Mouse (Mus musculus) liver, embryonic 16.5 days (tissue): Measurements from ENCODE around the gene Ankrd52. TPM values are rescaled to one million over a fixed set of nuclear protein-coding genes. Genes with fewer than 3 reads are reported as not detected.

Source experiments
- ATAC-seq: fragments of 200-750 bp; cut with Nextera tagmentation; 2 replicates; pipeline ENCODE4 v1.8.0; 2017; ENCODE audit warnings: low read depth, mild to moderate bottlenecking, moderate number of reproducible peaks, moderate library complexity
- H3K27ac ChIP-seq: fragments of 300-500 bp; sonication (generic); 2 replicates; pipeline ENCODE4 v1.5.1; 2014; ENCODE audit warnings: mild to moderate bottlenecking, low read length
- H3K27me3 ChIP-seq: fragments of 300-500 bp; sonication (generic); 2 replicates; pipeline ENCODE4 v1.6.1; 2014; ENCODE audit warnings: low read depth, low read length, mixed read lengths; ENCODE audit not compliant: control insufficient read depth, insufficient read depth
- H3K36me3 ChIP-seq: fragments of 300-500 bp; sonication (generic); 2 replicates; pipeline ENCODE4 v1.6.1; 2014; ENCODE audit warnings: mild to moderate bottlenecking; ENCODE audit not compliant: control insufficient read depth, insufficient read depth
- H3K4me1 ChIP-seq: fragments of 300-500 bp; sonication (generic); 2 replicates; pipeline ENCODE4 v1.6.1; 2014; ENCODE audit warnings: low read depth, low read length, mixed read lengths; ENCODE audit not compliant: control insufficient read depth
- H3K4me2 ChIP-seq: fragments of 300-500 bp; sonication (generic); 2 replicates; pipeline ENCODE4 v1.6.1; 2014; ENCODE audit warnings: low read depth, low read length, mixed read lengths
- H3K4me3 ChIP-seq: fragments of 300-500 bp; sonication (generic); 2 replicates; pipeline ENCODE4 v1.5.1; 2014; ENCODE audit warnings: low read depth, mild to moderate bottlenecking, low read length
- H3K9ac ChIP-seq: fragments of 300-500 bp; sonication (generic); 2 replicates; pipeline ENCODE4 v1.6.1; 2014; ENCODE audit warnings: low read depth, low read length
- H3K9me3 ChIP-seq: fragments of 300-500 bp; sonication (generic); replicated peaks from 2 replicates; pipeline ENCODE4 v1.6.1; 2016; ENCODE audit warnings: low read length; ENCODE audit not compliant: control insufficient read depth
- WGBS: fragments of 180-500 bp; shearing (Covaris S2); extraction: QIAGEN DNeasy Blood & Tissue Kit; methylation state at CpG from one replicate; pipeline ENCODE4 v1.1.7; 2014; ENCODE audit not compliant: insufficient replicate concordance; 5-methylcytosine and 5-hydroxymethylcytosine counted together
- polyA plus RNA-seq: library from polyadenylated mRNA; unstranded; fragments of >200 nt; fragmentation: Nextera tagmentation; extraction: Ambion mirVana; gene quantifications from 2 replicates; pipeline ENCODE4 v1.2.1, GENCODE M21; 2015

The Ankrd52 gene
- polyA plus RNA-seq, 1 experiment from 2014 or later: 4.0 TPM

- H3K27ac ChIP-seq: no peak overlapping the region
- no peak overlapping the region for H3K4me3 ChIP-seq
- H3K4me2 ChIP-seq: no peak overlapping the region
- peaks cover 37% of the 10 kb centered on the region for H3K36me3 ChIP-seq
- no peak for ATAC-seq
- H3K4me1 ChIP-seq: no peaks in the 10 kb centered on the region
- 76% methylated on average over 6 of the region's 6 CpGs for WGBS
- no peaks in the 10 kb centered on the region for H3K27me3 ChIP-seq
- H3K9me3 ChIP-seq: no peaks in the 10 kb centered on the region
- no peak overlapping the region for H3K9ac ChIP-seq
Measured at GRCm38 (mm10) chr10:128389570-128389969, 12.7 kb downstream of the Ankrd52 start.

- Histone ChIP-seq H3K4me1 (peaks cover 2% of the 10 kb centered on the region; the same call in 1 of the 2 replicates), H3K4me2 (no peak overlapping the region), H3K9me3 (no peaks in the 10 kb centered on the region), H3K27ac (no peak overlapping the region), H3K4me3 (no peak overlapping the region), H3K27me3 (no peaks in the 10 kb centered on the region), H3K36me3 (peaks cover 37% of the 10 kb centered on the region), H3K9ac (no peak overlapping the region)
- WGBS: 88% methylated on average over 12 of the region's 12 CpGs
- no peak for ATAC-seq
Measured at GRCm38 (mm10) chr10:128390366-128390765, 13.5 kb downstream of the Ankrd52 start.

DNA sequence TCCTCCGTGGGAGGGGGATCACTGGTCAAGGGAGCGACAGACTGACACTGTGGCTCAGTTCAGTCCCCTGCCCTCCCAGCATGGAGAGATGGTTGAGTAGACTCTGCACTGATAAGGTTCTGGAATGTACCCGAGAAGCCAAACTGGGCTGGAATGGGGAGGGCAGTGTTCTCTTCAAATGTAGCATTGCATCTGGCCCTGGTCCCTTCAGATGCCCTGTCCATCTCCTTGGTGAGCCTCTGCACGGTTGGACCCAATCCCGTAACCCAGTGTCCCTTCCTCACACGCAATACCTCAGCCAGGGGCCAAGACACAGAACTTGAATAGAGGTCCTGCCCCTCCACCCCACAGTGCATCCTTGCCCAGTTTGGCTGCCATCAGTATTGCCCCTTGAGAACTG is 14.9 kb downstream of the Ankrd52 start:
- Histone ChIP-seq H3K27ac (no peak overlapping the region), H3K9ac (no peak overlapping the region), H3K9me3 (no peaks in the 10 kb centered on the region), H3K4me2 (no peak overlapping the region), H3K4me1 (peaks cover 13% of the 10 kb centered on the region), H3K27me3 (no peaks in the 10 kb centered on the region), H3K36me3 (peaks cover 32% of the 10 kb centered on the region), H3K4me3 (no peak overlapping the region)
- no peak for ATAC-seq
- WGBS: 68% methylated on average over 6 of the region's 6 CpGs

- Histone ChIP-seq H3K4me2 (no peak overlapping the region), H3K27ac (0 out of 2 replicates have a peak overlapping the region, but pooled peaks have one; percentile 7), H3K4me1 (peaks cover 13% of the 10 kb centered on the region), H3K4me3 (no peak overlapping the region), H3K9ac (no peak overlapping the region), H3K36me3 (no peaks in the 10 kb centered on the region), H3K9me3 (no peaks in the 10 kb centered on the region), H3K27me3 (no peaks in the 10 kb centered on the region)
- WGBS: 46% methylated on average over 11 of the region's 11 CpGs
- ATAC-seq: peak; percentile 32
Measured at GRCm38 (mm10) chr10:128396017-128396673, 19.2 kb downstream of the Ankrd52 start.

- 66% methylated on average over 10 of the region's 10 CpGs for WGBS
- no peak overlapping the region for H3K9ac ChIP-seq
- H3K27ac ChIP-seq: no peak overlapping the region
- no peaks in the 10 kb centered on the region for H3K27me3 ChIP-seq
- H3K4me2 ChIP-seq: no peak overlapping the region
- no peaks in the 10 kb centered on the region for H3K36me3 ChIP-seq
- no peak for ATAC-seq
- peaks cover 13% of the 10 kb centered on the region for H3K4me1 ChIP-seq
- no peak overlapping the region for H3K4me3 ChIP-seq
- no peaks in the 10 kb centered on the region for H3K9me3 ChIP-seq
Measured at GRCm38 (mm10) chr10:128396716-128397264, 19.9 kb downstream of the Ankrd52 start.

GRCm38 (mm10) chr10:128397466-128397865 is 20.6 kb downstream of the Ankrd52 start:
- H3K27me3 ChIP-seq: no peaks in the 10 kb centered on the region
- no peak overlapping the region for H3K4me2 ChIP-seq
- no peak overlapping the region for H3K9ac ChIP-seq
- no peak for ATAC-seq
- H3K27ac ChIP-seq: no peak overlapping the region
- H3K4me3 ChIP-seq: no peak overlapping the region
- WGBS: 64% methylated on average over 7 of the region's 7 CpGs
- H3K4me1 ChIP-seq: peaks cover 13% of the 10 kb centered on the region
- no peaks in the 10 kb centered on the region for H3K36me3 ChIP-seq
- no peaks in the 10 kb centered on the region for H3K9me3 ChIP-seq

DNA sequence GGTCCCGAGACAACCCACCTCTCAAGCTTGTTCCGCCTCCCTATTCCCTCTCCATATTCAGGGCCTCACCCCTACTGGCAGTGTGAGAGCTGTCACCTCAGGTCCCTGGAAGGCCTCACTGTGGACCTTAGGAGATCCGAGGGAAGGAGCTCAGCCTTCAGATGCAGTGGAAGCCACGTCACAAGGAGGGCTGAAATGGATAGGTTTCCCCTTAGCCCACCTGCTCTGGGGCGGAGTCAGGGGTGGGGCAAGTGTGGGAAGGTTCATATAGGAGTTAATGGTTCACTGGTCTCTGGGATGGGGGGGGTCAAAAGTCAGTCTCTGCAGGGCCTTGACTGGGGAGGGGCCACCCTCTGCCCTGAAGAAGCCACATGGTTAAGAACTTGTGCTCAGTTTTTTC is 23.4 kb downstream of the Ankrd52 start:
- no peak overlapping the region for H3K27ac ChIP-seq
- WGBS: 44% methylated on average over 5 of the region's 5 CpGs
- peak overlapping the region; percentile 29; the same call in 1 of the 2 replicates for H3K9ac ChIP-seq
- no peaks in the 10 kb centered on the region for H3K9me3 ChIP-seq
- no peaks in the 10 kb centered on the region for H3K36me3 ChIP-seq
- H3K4me2 ChIP-seq: peak overlapping the region; percentile 44
- ATAC-seq: peak; percentile 73
- H3K4me1 ChIP-seq: peaks cover 11% of the 10 kb centered on the region
- peak overlapping the region; percentile 52 for H3K4me3 ChIP-seq
- H3K27me3 ChIP-seq: no peaks in the 10 kb centered on the region

DNA sequence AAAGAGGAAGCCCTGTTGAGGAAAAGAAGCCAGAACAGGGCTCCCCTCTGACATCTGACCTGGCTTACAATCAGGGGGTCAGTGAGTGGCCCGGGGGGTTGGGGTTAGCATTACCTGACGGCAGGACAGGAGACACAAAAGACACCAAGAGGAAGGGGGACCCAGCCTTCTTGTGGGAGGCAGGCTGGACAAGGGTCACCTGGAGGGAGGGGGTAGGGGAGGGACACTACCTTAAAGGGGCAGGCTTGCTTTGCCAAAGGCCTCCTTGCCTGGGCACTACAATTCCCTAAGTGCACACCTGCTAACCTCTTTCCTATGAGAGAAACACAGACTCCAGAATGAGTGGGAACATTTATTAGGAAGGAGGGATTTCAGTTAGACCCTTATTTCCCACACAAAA is 24.1 kb downstream of the Ankrd52 start, which contains the start of gene Slc39a5:
Gene Slc39a5 (minus strand): TSS at position 174 of the 400 bp plus-strand sequence.
- Histone ChIP-seq H3K4me3 (peak within 1 kb of the TSS; percentile 52), H3K9me3 (no peaks in the 10 kb centered on the region), H3K27ac (no peak within 1 kb of the TSS), H3K36me3 (no peaks in the 10 kb centered on the region; the same call in 1 of the 2 replicates), H3K4me2 (peak within 1 kb of the TSS; percentile 44), H3K9ac (peak within 1 kb of the TSS; percentile 29; the same call in 1 of the 2 replicates), H3K27me3 (no peaks in the 10 kb centered on the region), H3K4me1 (peaks cover 4% of the 10 kb centered on the region)
- ATAC-seq: peak; percentile 41
- WGBS: 37% methylated on average over 2 of the region's 2 CpGs

DNA sequence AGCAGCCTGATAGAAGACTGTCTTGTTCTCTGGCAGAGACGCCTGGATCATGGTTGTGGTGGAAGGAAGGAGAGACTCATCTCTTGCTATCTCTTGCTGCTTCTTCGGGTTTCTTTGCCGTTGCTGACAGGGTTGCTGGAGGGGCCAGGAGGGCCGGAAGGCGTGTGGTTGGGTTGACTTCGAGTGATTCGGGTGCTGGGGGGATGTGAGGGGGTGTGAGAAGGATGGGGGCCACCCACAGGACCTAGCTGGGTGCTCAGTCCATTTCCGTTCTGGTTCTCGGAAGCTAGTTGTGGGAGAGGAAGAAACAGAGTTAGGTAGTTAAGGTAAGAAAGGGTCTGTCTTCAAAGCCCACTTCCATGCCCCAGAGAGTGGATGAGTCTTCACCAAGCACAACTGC is 24.7 kb downstream of the Ankrd52 start:
- no peaks in the 10 kb centered on the region; the same call in 1 of the 2 replicates for H3K36me3 ChIP-seq
- no peak for ATAC-seq

More for the DNA sequence above, 24.7 kb downstream of the Ankrd52 start:
- Histone ChIP-seq H3K9me3 (no peaks in the 10 kb centered on the region), H3K27me3 (no peaks in the 10 kb centered on the region), H3K4me3 (no peak overlapping the region), H3K27ac (no peak overlapping the region), H3K4me2 (no peak overlapping the region), H3K4me1 (no peaks in the 10 kb centered on the region; the same call in none of the 2 replicates), H3K9ac (no peak overlapping the region)
- WGBS: 56% methylated on average over 9 of the region's 9 CpGs
